Mouse (Mus musculus): ENCODE results near the gene G3bp2.

- TF ChIP-seq POLR2A (IDR thresholded peaks at IDR 0.05; ENCODE audit: insufficient read depth, low read depth, low read length) (no peak), CTCF (IDR thresholded peaks at IDR 0.05) (no peak)
Measured at GRCm38 (mm10) chr5:92129321-92129768, 45.8 kb upstream of the G3bp2 start.

Data from heart, adult 2 months (tissue).